Mouse (Mus musculus) heart, adult 2 months (tissue): ENCODE data around the gene Gnaq. TPM values are rescaled to one million over a fixed set of nuclear protein-coding genes. Genes with fewer than 3 reads are reported as not detected.

ENCODE experiments used
- DNase-seq, 2 experiments: peaks; one replicate each; pipeline ENCODE4 v3.0.0; 2021
- H3K27ac ChIP-seq: fragments of 200-600 bp; 2 replicates; pipeline ENCODE4 v1.8.1; 2022
- H3K27me3 ChIP-seq: fragments of 200-500 bp; 2 replicates; pipeline ENCODE4 v1.6.1; 2012; ENCODE audit warnings: mild to moderate bottlenecking, low read length, inconsistent platforms, mixed read lengths; ENCODE audit not compliant: control insufficient read depth, insufficient read depth
- H3K36me3 ChIP-seq: fragments of 200-500 bp; 2 replicates; pipeline ENCODE4 v1.6.1; 2012; ENCODE audit warnings: low read length, inconsistent platforms; ENCODE audit not compliant: control insufficient read depth, insufficient read depth
- H3K4me1 ChIP-seq: fragments of 200-500 bp; 2 replicates; pipeline ENCODE4 v1.6.1; 2011; ENCODE audit warnings: low read length; ENCODE audit not compliant: control insufficient read depth, insufficient read depth
- H3K4me3 ChIP-seq: fragments of 200-600 bp; 2 replicates; pipeline ENCODE4 v1.8.1; 2022
- H3K79me2 ChIP-seq: fragments of 200-500 bp; replicated peaks from 2 replicates; pipeline ENCODE4 v1.6.1; 2012; ENCODE audit warnings: mild to moderate bottlenecking, inconsistent platforms, low read length, moderate library complexity, mixed read lengths; ENCODE audit not compliant: control insufficient read depth, insufficient read depth
- H3K9ac ChIP-seq: fragments of 200-500 bp; 2 replicates; pipeline ENCODE4 v1.6.1; 2012; ENCODE audit warnings: low read depth, mild to moderate bottlenecking, control low read depth, inconsistent platforms, low read length, mixed read lengths
- CTCF ChIP-seq: fragments of 200-600 bp; IDR thresholded peaks from 2 replicates; pipeline ENCODE4 v1.8.1; 2022; ENCODE audit warnings: antibody characterized with exemption, mild to moderate bottlenecking, moderate library complexity
- EP300 ChIP-seq: fragments of 200-500 bp; IDR thresholded peaks from 2 replicates; pipeline ENCODE4 v1.6.1; 2011; ENCODE audit warnings: low read depth, low read length, control low read depth; ENCODE audit not compliant: insufficient read depth
- POLR2A ChIP-seq: fragments of 200-500 bp; IDR thresholded peaks from 2 replicates; pipeline ENCODE4 v1.6.1; 2011; ENCODE audit warnings: mild to moderate bottlenecking, low read depth, low read length, control low read depth; ENCODE audit not compliant: insufficient read depth
- WGBS: fragments of 180-500 bp; shearing (Covaris S2); methylation state at CpG from one replicate; pipeline ENCODE4 v1.1.7; 2018; 5-methylcytosine and 5-hydroxymethylcytosine counted together
- intact Hi-C: fragments of 180-260 bp; cut with DNase I; formaldehyde crosslinking; loops from one replicate; pipeline ENCODE4 v1.15.1; 2025
- polyA plus RNA-seq: library from polyadenylated mRNA; depleted of rRNA; stranded (reverse); fragments of >200 nt; gene quantifications from 2 replicates; pipeline ENCODE4 v1.2.3, GENCODE M21; 2012
- total RNA-seq, 2 experiments: library from RNA; stranded (reverse); gene quantifications; 2 replicates each; pipeline ENCODE4 v1.2.3; 2021

Gene Gnaq
- total and polyA plus RNA-seq, 3 experiments: 8.4 to 23.4 (median 23.1) TPM

DNA sequence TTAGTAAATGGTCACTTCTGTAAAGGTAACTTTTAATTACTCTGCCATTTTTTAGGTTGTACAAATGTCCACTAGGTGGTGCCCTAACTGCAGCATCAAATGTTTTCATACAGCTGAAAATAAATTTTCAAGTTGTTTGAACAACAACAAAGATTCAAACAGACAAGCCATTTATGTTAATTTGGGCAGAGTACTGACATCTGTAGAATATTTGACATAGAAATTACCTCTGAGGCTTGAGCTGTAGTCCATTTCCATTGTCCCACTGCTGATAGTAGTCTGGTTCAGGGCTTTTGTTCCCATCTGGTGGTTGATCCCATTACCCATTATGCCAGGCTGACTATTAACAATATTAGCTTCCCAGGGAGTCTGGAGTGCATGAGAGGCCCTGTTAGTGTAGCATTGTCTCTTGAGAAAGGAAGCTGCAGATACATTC is 221.1 kb downstream of the Gnaq start:
- Histone ChIP-seq H3K79me2 (peaks cover 4% of the 10 kb centered on the region), H3K4me3 (no peak overlapping the region), H3K9ac (no peak overlapping the region), H3K27ac (no peak overlapping the region), H3K4me1 (peaks cover 4% of the 10 kb centered on the region), H3K27me3 (no peaks in the 10 kb centered on the region), H3K36me3 (peaks cover 3% of the 10 kb centered on the region; the same call in 1 of the 2 replicates)
- intact Hi-C loops: loop anchor here (2.0 to 10.0 kb wide), 2 partner anchors 81 to 245 kb away; partner anchors contain the start of gene Gna14
- DNase-seq: no peak
- peak; percentile 93 for TF ChIP-seq CTCF
- TF ChIP-seq EP300: no peak

DNA sequence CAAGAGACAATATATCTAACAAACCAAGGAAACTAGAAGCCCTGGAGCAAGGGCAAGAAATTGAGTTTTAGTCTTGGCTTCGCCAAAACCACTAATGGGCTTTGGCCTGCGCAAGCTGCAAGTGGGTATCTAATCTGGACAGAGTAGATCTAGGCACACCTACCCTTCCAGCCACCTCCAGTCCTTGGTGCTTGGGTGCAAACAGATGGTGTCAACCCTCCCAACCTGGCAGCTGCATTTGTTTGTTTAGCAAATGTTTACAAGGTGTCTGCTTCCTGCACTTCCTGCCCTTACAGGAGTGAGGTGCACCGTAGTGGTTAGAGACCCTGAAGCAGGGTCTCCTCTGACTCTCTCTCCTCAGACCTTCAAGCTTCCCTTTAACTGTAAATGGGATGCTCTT is 225.5 kb downstream of the Gnaq start:
- no peaks in the 10 kb centered on the region for H3K27me3 ChIP-seq
- no peak overlapping the region for H3K4me3 ChIP-seq

DNA sequence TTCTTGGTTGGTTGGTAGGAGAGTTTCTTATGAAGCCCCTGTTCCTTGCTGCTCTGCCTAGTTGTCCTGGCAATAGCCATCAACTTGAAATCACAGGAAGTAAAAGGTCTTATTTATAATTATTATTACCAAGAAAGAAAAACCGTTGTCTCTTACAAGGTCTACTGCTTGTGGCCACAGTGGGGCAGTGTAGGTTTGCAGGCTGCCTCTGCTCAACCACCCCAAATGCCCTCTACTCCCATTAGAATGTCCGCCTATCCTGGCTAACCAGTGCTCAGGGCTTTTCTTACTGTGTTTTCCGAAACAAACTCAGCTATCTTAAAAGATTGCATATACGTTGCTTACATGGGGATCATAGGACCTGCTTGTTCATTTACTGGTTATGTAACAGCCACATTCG is 226.3 kb downstream of the Gnaq start:
- intact Hi-C loops: loop anchor here (5.0 to 10.0 kb wide), 2 partner anchors 76 to 297 kb away; partner anchors contain the start of gene Gna14
- H3K36me3 ChIP-seq: peaks cover 3% of the 10 kb centered on the region; the same call in 1 of the 2 replicates
- H3K27me3 ChIP-seq: no peaks in the 10 kb centered on the region
- WGBS: 65% methylated on average over 5 of the region's 5 CpGs
- peaks cover 4% of the 10 kb centered on the region for H3K4me1 ChIP-seq
- TF ChIP-seq EP300 (no peak), CTCF (peak; percentile 76)
- H3K79me2 ChIP-seq: peaks cover 4% of the 10 kb centered on the region
- DNase-seq: peak in 1 of 2 experiments; percentile 24
- no peak overlapping the region for H3K9ac ChIP-seq
- H3K4me3 ChIP-seq: no peak overlapping the region
- H3K27ac ChIP-seq: no peak overlapping the region

More for the DNA sequence above, 225.5 kb downstream of the Gnaq start:
- TF ChIP-seq POLR2A (no peak), CTCF (no peak), EP300 (no peak)
- Histone ChIP-seq H3K27ac (no peak overlapping the region), H3K79me2 (peaks cover 4% of the 10 kb centered on the region), H3K36me3 (peaks cover 3% of the 10 kb centered on the region; the same call in 1 of the 2 replicates), H3K9ac (no peak overlapping the region), H3K4me1 (peaks cover 4% of the 10 kb centered on the region)
- no peak for DNase-seq
- WGBS: 76% methylated on average over 3 of the region's 3 CpGs
- intact Hi-C loops: loop anchor here (5.0 to 10.0 kb wide), 2 partner anchors 77 to 296 kb away; partner anchors contain the start of gene Gna14

DNA sequence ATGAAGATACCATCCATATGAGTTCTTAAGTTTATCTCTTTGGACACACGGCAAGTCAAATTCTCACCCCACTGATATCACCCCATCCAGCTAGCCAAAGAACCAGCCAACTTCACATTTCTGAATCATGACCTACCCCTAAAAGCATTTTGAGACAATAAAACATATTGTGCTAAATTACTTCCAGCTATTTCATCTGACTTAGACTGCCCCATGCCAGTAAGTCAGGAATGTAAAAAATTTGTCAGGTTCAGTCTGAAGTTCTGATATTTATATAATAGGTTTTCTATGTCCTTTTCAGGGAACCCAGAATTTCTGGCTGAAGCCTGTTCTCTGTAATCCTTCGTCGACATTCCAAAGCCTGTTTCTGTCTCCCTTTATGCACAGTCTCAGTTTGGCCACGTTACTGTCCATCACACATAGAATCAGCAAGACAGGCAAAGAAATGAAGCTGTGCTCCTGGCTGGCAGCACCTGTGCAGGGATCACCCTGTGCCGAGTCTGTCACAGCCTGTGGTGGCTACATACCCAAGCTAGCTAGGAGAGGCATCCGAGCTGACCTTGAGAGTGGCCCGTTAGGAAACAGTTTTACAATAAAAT is 233.9 kb downstream of the Gnaq start:
- WGBS: 68% methylated on average over 7 of the region's 7 CpGs
- Histone ChIP-seq H3K9ac (no peak overlapping the region), H3K4me3 (no peak overlapping the region), H3K27me3 (no peaks in the 10 kb centered on the region), H3K4me1 (peaks cover 4% of the 10 kb centered on the region; the same call in 1 of the 2 replicates), H3K36me3 (no peaks in the 10 kb centered on the region), H3K27ac (no peak overlapping the region), H3K79me2 (no peaks in the 10 kb centered on the region; the same call in 1 of the 2 replicates)
- TF ChIP-seq POLR2A (no peak), CTCF (no peak), EP300 (no peak)
- no peak for DNase-seq
- intact Hi-C loops: no loop called here

DNA sequence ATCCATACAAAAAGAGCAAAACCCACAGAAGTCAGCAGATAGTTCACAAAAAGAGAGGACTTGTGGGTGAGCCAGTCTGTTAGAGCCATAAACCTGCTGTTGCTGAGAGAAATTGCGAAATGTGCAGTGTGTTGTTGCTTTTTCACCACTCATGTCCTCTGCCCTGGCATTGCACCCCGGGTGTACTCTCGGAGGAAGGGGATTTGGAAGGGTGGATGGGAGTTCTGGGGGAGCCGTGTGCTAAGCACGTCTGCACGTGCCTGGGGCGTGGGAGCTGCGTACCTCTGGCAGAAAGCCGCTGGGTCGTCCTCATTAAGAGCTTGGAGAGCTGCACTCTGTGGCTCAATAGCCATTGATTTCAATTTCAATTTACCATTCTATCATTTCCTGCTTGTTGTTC is 234.6 kb downstream of the Gnaq start:
- WGBS: 87% methylated on average over 10 of the region's 10 CpGs
- no peaks in the 10 kb centered on the region for H3K36me3 ChIP-seq
- no peak overlapping the region for H3K27ac ChIP-seq
- no peak overlapping the region for H3K4me3 ChIP-seq
- no peaks in the 10 kb centered on the region for H3K27me3 ChIP-seq
- H3K4me1 ChIP-seq: peaks cover 4% of the 10 kb centered on the region; the same call in 1 of the 2 replicates
- no peak for DNase-seq
- H3K79me2 ChIP-seq: no peaks in the 10 kb centered on the region; the same call in 1 of the 2 replicates
- H3K9ac ChIP-seq: no peak overlapping the region
- TF ChIP-seq EP300 (no peak), CTCF (no peak), POLR2A (no peak)
- intact Hi-C loops: no loop called here

DNA sequence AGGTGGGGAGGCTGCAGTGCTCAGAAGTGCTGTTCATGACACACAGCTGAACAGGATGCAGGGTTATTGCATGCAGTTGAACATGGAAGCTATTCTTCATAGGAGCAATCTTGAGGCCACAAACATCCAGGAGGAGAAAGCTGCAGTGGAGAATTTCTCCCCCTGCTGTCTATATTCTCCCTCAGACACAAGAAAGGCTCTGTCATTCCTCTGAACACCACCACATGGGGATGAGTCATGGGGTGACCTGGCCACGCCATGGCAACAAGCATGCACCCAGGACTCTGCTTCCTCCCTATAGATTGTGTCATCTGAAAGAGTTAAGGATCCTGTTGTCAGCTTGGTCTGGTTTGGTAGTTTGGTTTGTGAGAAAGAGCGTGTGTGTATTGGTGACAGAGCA is 239.0 kb downstream of the Gnaq start:
- DNase-seq: no peak
- TF ChIP-seq POLR2A: no peak
- TF ChIP-seq CTCF: no peak
- TF ChIP-seq EP300: no peak
- peaks cover 4% of the 10 kb centered on the region; the same call in 1 of the 2 replicates for H3K4me1 ChIP-seq
- H3K9ac ChIP-seq: no peak overlapping the region
- no peaks in the 10 kb centered on the region for H3K36me3 ChIP-seq
- H3K4me3 ChIP-seq: no peak overlapping the region
- intact Hi-C loops: no loop called here
- 68% methylated on average over 2 of the region's 2 CpGs for WGBS
- no peaks in the 10 kb centered on the region; the same call in 1 of the 2 replicates for H3K79me2 ChIP-seq
- no peaks in the 10 kb centered on the region for H3K27me3 ChIP-seq
- H3K27ac ChIP-seq: no peak overlapping the region
